Mouse (Mus musculus) liver, embryonic 11.5 days (tissue): ENCODE measurements around the gene Resf1. TPM values are rescaled to one million over a fixed set of nuclear protein-coding genes. Genes with fewer than 3 reads are reported as not detected.
"Not testable (repeated sequence)": the region's sequence is repeated elsewhere in the genome, so short reads cannot be mapped to it uniquely, and the experiment has no call there.

Experiments
- ATAC-seq: fragments of 200-750 bp; cut with Nextera tagmentation; replicated peaks from 2 replicates; pipeline ENCODE4 v1.8.0; 2017; ENCODE audit warnings: moderate number of reproducible peaks, mild to moderate bottlenecking, moderate TSS enrichment, moderate library complexity; ENCODE audit not compliant: low FRiP score
- DNase-seq: peaks from one replicate; pipeline ENCODE4 v3.0.0-alpha.2; 2017; ENCODE audit warnings: low spot score
- H3K27ac ChIP-seq: fragments of 300-500 bp; sonication (generic); 2 replicates; pipeline ENCODE4 v1.5.1; 2014; ENCODE audit warnings: mild to moderate bottlenecking, low read depth, low read length, control low read depth
- H3K27me3 ChIP-seq: fragments of 300-500 bp; sonication (generic); replicated peaks from 2 replicates; pipeline ENCODE4 v1.6.1; 2014; ENCODE audit warnings: low read length, mixed read lengths; ENCODE audit not compliant: control insufficient read depth, insufficient read depth
- H3K36me3 ChIP-seq: fragments of 300-500 bp; sonication (generic); 2 replicates; pipeline ENCODE4 v1.6.1; 2014; ENCODE audit warnings: mild to moderate bottlenecking, low read length, moderate library complexity, mixed read lengths; ENCODE audit not compliant: control insufficient read depth, insufficient read depth
- H3K4me1 ChIP-seq: fragments of 300-500 bp; sonication (generic); replicated peaks from 2 replicates; pipeline ENCODE4 v1.6.1; 2014; ENCODE audit warnings: low read length, mixed read lengths; ENCODE audit not compliant: control insufficient read depth, insufficient read depth
- H3K4me2 ChIP-seq: fragments of 300-500 bp; sonication (generic); 2 replicates; pipeline ENCODE4 v1.6.1; 2014; ENCODE audit warnings: mild to moderate bottlenecking, control low read depth, moderate library complexity
- H3K4me3 ChIP-seq: fragments of 300-500 bp; sonication (generic); 2 replicates; pipeline ENCODE4 v1.5.1; 2014; ENCODE audit warnings: low read depth, low read length, control low read depth
- H3K9ac ChIP-seq: fragments of 300-500 bp; sonication (generic); 2 replicates; pipeline ENCODE4 v1.6.1; 2014; ENCODE audit warnings: low read depth, low read length, control low read depth
- H3K9me3 ChIP-seq: fragments of 300-500 bp; sonication (generic); 2 replicates; pipeline ENCODE4 v1.6.1; 2016; ENCODE audit warnings: low read length, inconsistent platforms, mixed read lengths; ENCODE audit not compliant: control insufficient read depth
- WGBS: fragments of 180-500 bp; shearing (Covaris S2); extraction: QIAGEN DNeasy Blood & Tissue Kit; methylation state at CpG from one replicate; pipeline ENCODE4 v1.1.7; 2014; 5-methylcytosine and 5-hydroxymethylcytosine counted together
- polyA plus RNA-seq: library from polyadenylated mRNA; unstranded; fragments of >200 nt; fragmentation: Nextera tagmentation; extraction: Ambion mirVana; gene quantifications from 2 replicates; pipeline ENCODE4 v1.2.1, GENCODE M21; 2014

The Resf1 gene
- polyA plus RNA-seq, 1 experiment from 2014 or later = 37.7 TPM

- H3K4me3 ChIP-seq = no peak overlapping the region
- H3K4me1 ChIP-seq = peaks cover 5% of the 10 kb centered on the region; the same call in 1 of the 2 replicates
- no peak overlapping the region for H3K27ac ChIP-seq
- no peak overlapping the region for H3K4me2 ChIP-seq
- peaks cover 49% of the 10 kb centered on the region for H3K36me3 ChIP-seq
- no peak overlapping the region for H3K9ac ChIP-seq
- 0 out of 2 replicates have a peak, but pooled peaks have one; percentile 10 for ATAC-seq
- no peak for DNase-seq
- no peaks in the 10 kb centered on the region for H3K27me3 ChIP-seq
- WGBS = 95% methylated on average over 6 of the region's 6 CpGs
- peaks cover 7% of the 10 kb centered on the region; the same call in 1 of the 2 replicates for H3K9me3 ChIP-seq
Measured at GRCm38 (mm10) chr6:149324242-149324633, 15.0 kb downstream of the Resf1 start.

- Histone ChIP-seq H3K36me3 (peaks cover 54% of the 10 kb centered on the region), H3K4me3 (no peak overlapping the region), H3K4me2 (no peak overlapping the region), H3K9ac (no peak overlapping the region), H3K4me1 (peaks cover 1% of the 10 kb centered on the region; the same call in 1 of the 2 replicates), H3K27ac (no peak overlapping the region), H3K27me3 (no peaks in the 10 kb centered on the region), H3K9me3 (peaks cover 7% of the 10 kb centered on the region; the same call in 1 of the 2 replicates)
- DNase-seq = no peak
- no peak for ATAC-seq
- WGBS = 93% methylated on average over 4 of the region's 4 CpGs
Measured at GRCm38 (mm10) chr6:149329071-149329470, 19.9 kb downstream of the Resf1 start.

- H3K4me2 ChIP-seq = no peak overlapping the region
- no peak overlapping the region for H3K27ac ChIP-seq
- H3K4me3 ChIP-seq = no peak overlapping the region
- no peaks in the 10 kb centered on the region for H3K27me3 ChIP-seq
- peaks cover 59% of the 10 kb centered on the region for H3K36me3 ChIP-seq
- DNase-seq (no peak), ATAC-seq (no peak)
- no peaks in the 10 kb centered on the region for H3K4me1 ChIP-seq
- WGBS = 88% methylated on average over 1 of the region's 1 CpGs
- peaks cover 7% of the 10 kb centered on the region; the same call in 1 of the 2 replicates for H3K9me3 ChIP-seq
- no peak overlapping the region for H3K9ac ChIP-seq
Measured at GRCm38 (mm10) chr6:149330332-149330731, 21.1 kb downstream of the Resf1 start.

- ATAC-seq = no peak
- H3K36me3 ChIP-seq = peaks cover 42% of the 10 kb centered on the region
Measured at GRCm38 (mm10) chr6:149333036-149333435, 23.8 kb downstream of the Resf1 start.

GRCm38 (mm10) chr6:149337990-149338389, 28.8 kb downstream of the Resf1 start:
- DNase-seq (no peak), ATAC-seq (no peak)
- Histone ChIP-seq H3K4me3 (no peak overlapping the region), H3K27ac (no peak overlapping the region), H3K9me3 (no peaks in the 10 kb centered on the region), H3K9ac (no peak overlapping the region), H3K4me2 (no peak overlapping the region), H3K27me3 (no peaks in the 10 kb centered on the region), H3K36me3 (peaks cover 28% of the 10 kb centered on the region), H3K4me1 (no peaks in the 10 kb centered on the region)

More at GRCm38 (mm10) chr6:149333036-149333435, 23.8 kb downstream of the Resf1 start:
- Histone ChIP-seq H3K27me3 (no peaks in the 10 kb centered on the region), H3K9ac (no peak overlapping the region), H3K4me2 (no peak overlapping the region), H3K4me1 (no peaks in the 10 kb centered on the region), H3K27ac (no peak overlapping the region), H3K9me3 (no peaks in the 10 kb centered on the region), H3K4me3 (no peak overlapping the region)
- WGBS = 90% methylated on average over 2 of the region's 2 CpGs
- DNase-seq = no peak

- Histone ChIP-seq H3K27me3 (no peaks in the 10 kb centered on the region), H3K9me3 (no peaks in the 10 kb centered on the region), H3K9ac (no peak overlapping the region), H3K4me1 (no peaks in the 10 kb centered on the region), H3K36me3 (peaks cover 21% of the 10 kb centered on the region), H3K27ac (no peak overlapping the region), H3K4me3 (no peak overlapping the region), H3K4me2 (no peak overlapping the region)
- ATAC-seq (no peak), DNase-seq (no peak)
- WGBS = 100% methylated on average over 1 of the region's 1 CpGs
Measured at GRCm38 (mm10) chr6:149338622-149339021, 29.4 kb downstream of the Resf1 start.

GRCm38 (mm10) chr6:149343802-149344201, 34.6 kb downstream of the Resf1 start:
- H3K36me3 ChIP-seq = no peaks in the 10 kb centered on the region; the same call in 1 of the 2 replicates
- H3K9me3 ChIP-seq = no peaks in the 10 kb centered on the region
- no peak for ATAC-seq
- no peak for DNase-seq
- H3K27ac ChIP-seq = no peak overlapping the region
- no peak overlapping the region for H3K4me3 ChIP-seq
- H3K9ac ChIP-seq = no peak overlapping the region
- no peaks in the 10 kb centered on the region for H3K27me3 ChIP-seq
- no peaks in the 10 kb centered on the region for H3K4me1 ChIP-seq
- no peak overlapping the region for H3K4me2 ChIP-seq
- 58% methylated on average over 2 of the region's 2 CpGs for WGBS

- Histone ChIP-seq H3K27me3 (no peaks in the 10 kb centered on the region), H3K36me3 (no peaks in the 10 kb centered on the region), H3K9ac (no peak overlapping the region), H3K4me3 (no peak overlapping the region), H3K4me1 (no peaks in the 10 kb centered on the region), H3K27ac (no peak overlapping the region), H3K9me3 (no peaks in the 10 kb centered on the region), H3K4me2 (no peak overlapping the region)
- ATAC-seq (no peak), DNase-seq (no peak)
Measured at GRCm38 (mm10) chr6:149344372-149344771, 35.2 kb downstream of the Resf1 start.

GRCm38 (mm10) chr6:149348211-149348610, 39.0 kb downstream of the Resf1 start:
- H3K27ac ChIP-seq, H3K4me1 ChIP-seq, H3K4me3 ChIP-seq, H3K9me3 ChIP-seq, H3K4me2 ChIP-seq, H3K9ac ChIP-seq, DNase-seq, H3K36me3 ChIP-seq, ATAC-seq, H3K27me3 ChIP-seq: not testable (repeated sequence)
- WGBS = 82% methylated on average over 6 of the region's 6 CpGs
